Mouse (Mus musculus): ENCODE data around the gene Dnase1l3. TPM values are rescaled to one million over a fixed set of nuclear protein-coding genes. Genes with fewer than 3 reads are reported as not detected.

Dnase1l3 gene
- total RNA-seq, 2 experiments from 2014 or later: not detected

- no peak for DNase-seq
Observed at GRCm38 (mm10) chr14:7932151-7932550, 62.2 kb downstream of the Dnase1l3 start.

GRCm38 (mm10) chr14:7929029-7929428, 65.3 kb downstream of the Dnase1l3 start:
- DNase-seq: no peak

DNA sequence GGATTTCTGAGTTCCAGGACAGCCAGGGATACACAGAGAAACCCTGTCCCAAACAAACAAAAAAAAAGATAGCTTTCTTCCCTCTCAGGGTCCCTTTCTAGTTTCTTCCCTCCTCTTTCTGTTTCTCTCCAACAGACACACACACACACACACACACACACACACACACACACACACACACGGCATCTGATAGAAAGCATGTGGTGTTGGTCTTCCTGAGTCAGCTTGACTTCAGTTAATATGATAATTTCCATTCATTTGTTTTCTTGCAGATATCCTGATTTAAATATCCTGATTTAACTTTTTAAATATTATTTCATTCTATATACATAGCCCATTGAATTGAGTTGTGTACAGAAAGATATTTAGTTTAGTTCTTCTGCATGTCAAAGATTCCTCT, 66.0 kb downstream of the Dnase1l3 start:
- DNase-seq: no peak

GRCm38 (mm10) chr14:7923635-7924034, 70.7 kb downstream of the Dnase1l3 start:
- no peak for DNase-seq

- DNase-seq: no peak
Observed at GRCm38 (mm10) chr14:7921459-7921858, 72.9 kb downstream of the Dnase1l3 start.

GRCm38 (mm10) chr14:7919921-7920320, 74.5 kb downstream of the Dnase1l3 start:
- no peak for DNase-seq

GRCm38 (mm10) chr14:7919309-7919708, 75.1 kb downstream of the Dnase1l3 start:
- no peak for DNase-seq

- DNase-seq: no peak
Observed at GRCm38 (mm10) chr14:7918150-7918991, 76.0 kb downstream of the Dnase1l3 start.

Other genes starting within 250 kb of the Dnase1l3 start
- gene Gm26661, start 203.0 kb downstream of the Dnase1l3 start, total RNA-seq (2021): not detected
- 10 to 100 TPM; 42.8 to 47.3 TPM for gene Flnb, start 176.6 kb downstream of the Dnase1l3 start, total RNA-seq (2021)
- not detected for gene Gm45521, start 37.3 kb downstream of the Dnase1l3 start, total RNA-seq (2021)
- gene Abhd6, start 8.3 kb upstream of the Dnase1l3 start, total RNA-seq (2021): 1 to 10 TPM; 5.1 to 5.8 TPM
- gene Rpp14, start 85.8 kb upstream of the Dnase1l3 start, total RNA-seq (2021): 10 to 100 TPM; 21.9 to 22.3 TPM
- 10 to 100 TPM; 20.9 to 21.0 TPM for gene Pxk, start 103.6 kb upstream of the Dnase1l3 start, total RNA-seq (2021)
- 100 to 1,000 TPM; 617 to 634 TPM for gene Pdhb, start 178.5 kb upstream of the Dnase1l3 start, total RNA-seq (2021)
- 10 to 100 TPM; 13.2 to 14.1 TPM for gene Kctd6, start 219.6 kb upstream of the Dnase1l3 start, total RNA-seq (2021)

All from heart, postnatal 4 days (tissue).